Mouse (Mus musculus) T-helper 17 cell (primary cell): ENCODE results near the gene Ttn.

Experiments
- in situ Hi-C, 2 experiments: fragments of 300-600 bp; cut with MboI, MseI; formaldehyde crosslinking; loops; 1 replicate in 1 of 2; 2 replicates in 1 of 2; pipeline ENCODE4 v1.15.1; 2025; ENCODE audit warnings: high pct_unique_total_duplicates in 2 of 2

Ttn gene

DNA sequence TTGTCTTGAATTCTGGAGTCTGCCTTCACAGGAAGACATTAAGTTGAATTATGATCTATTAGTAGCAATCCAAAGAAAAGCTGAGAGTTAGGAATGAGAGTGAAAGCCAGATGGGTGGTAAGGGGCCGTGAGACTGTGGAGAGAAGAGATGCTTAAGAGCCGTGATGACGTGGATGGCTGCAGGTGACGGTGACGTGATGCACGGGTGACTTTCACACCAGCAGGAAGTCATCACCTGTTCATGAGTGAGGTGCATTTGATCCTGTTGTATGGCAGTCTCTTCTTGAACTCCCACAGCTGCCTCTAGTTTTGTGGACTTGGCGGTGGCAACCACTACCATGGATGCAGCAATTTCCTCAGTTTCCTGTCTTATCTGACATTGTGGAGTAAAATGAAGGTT lies 16.8 kb downstream of the Ttn start:
- in situ Hi-C loops: loop anchor here in 1 of 2 experiments (10.0 kb wide), 1 partner anchor 1871 kb away; no protein-coding TSS in a partner anchor

DNA sequence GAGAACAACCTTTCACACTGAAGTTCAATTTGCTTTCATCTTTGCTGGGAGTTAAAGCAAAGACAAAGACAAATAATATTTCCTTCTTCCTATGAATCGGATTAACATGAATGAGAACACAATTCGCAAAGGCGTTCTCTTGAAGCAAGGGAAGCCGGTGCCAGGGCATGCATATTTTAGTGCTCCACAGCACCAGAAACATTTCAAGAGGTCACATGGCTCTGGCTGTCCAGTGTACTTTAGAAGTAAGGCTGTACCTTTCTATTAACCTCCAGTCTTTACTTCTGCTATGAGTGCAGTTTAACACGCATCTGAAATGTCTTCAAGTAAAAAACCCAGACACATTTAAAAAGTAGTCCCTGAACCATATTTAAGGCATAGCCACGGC lies 20.3 kb downstream of the Ttn start:
- in situ Hi-C loops: loop anchor here in 1 of 2 experiments (10.0 kb wide), 1 partner anchor 1867 kb away; no protein-coding TSS in a partner anchor

GRCm38 (mm10) chr2:76961420-76962044 lies 20.8 kb downstream of the Ttn start:
- in situ Hi-C loops: loop anchor here in 1 of 2 experiments (10.0 kb wide), 1 partner anchor 1867 kb away; no protein-coding TSS in a partner anchor

DNA sequence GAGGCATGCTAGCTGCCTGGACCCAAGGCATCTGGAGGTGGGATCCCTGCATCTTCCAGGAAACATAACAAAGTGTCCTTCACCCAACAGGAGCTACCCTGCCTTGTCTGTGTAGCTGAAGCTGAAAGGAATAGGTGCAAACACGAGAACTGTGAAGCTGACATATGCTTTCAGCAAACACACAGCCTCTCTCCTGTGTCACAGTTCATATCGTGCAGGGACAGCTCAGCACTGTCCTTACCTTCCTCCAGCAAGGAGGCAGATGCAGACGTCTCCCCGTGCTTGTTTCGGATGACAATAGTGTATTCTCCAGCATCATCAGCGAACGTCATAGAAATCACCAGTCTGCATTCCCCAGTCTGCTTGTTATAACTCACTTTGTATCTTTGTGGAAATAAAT lies 32.6 kb downstream of the Ttn start:
- in situ Hi-C loops: loop anchor here in 1 of 2 experiments (25.0 kb wide), 1 partner anchor 1038 kb away; no protein-coding TSS in a partner anchor

- in situ Hi-C loops: loop anchor here in 1 of 2 experiments (25.0 kb wide), 1 partner anchor 1049 kb away; no protein-coding TSS in a partner anchor
Measured at GRCm38 (mm10) chr2:76938515-76938914, 43.8 kb downstream of the Ttn start.

- in situ Hi-C loops: loop anchor here in 1 of 2 experiments (25.0 kb wide), 1 partner anchor 1058 kb away; no protein-coding TSS in a partner anchor
Measured at GRCm38 (mm10) chr2:76929718-76930117, 52.6 kb downstream of the Ttn start.

- in situ Hi-C loops: loop anchor here in 1 of 2 experiments (25.0 kb wide), 1 partner anchor 1058 kb away; no protein-coding TSS in a partner anchor
Measured at GRCm38 (mm10) chr2:76928816-76929215, 53.5 kb downstream of the Ttn start.

DNA sequence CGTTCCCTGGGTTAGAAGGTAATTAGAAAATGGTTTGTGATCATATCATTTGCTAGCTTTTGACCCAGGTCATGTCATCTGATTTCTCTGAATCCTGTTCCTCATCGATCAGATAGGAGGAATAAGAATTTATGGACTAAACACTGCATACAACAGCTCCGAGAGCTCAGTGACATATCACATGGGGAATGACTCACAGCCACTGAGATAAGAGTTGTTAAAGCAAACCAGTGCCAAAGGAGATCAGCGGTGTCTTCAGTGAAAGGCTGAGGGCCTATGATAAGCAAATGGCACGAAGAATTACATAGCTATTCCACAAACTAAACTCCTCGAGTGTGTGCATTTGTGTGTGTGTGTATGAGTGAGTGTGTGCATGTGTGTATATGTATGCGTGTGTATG lies 54.0 kb downstream of the Ttn start:
- in situ Hi-C loops: loop anchor here in 1 of 2 experiments (25.0 kb wide), 1 partner anchor 1059 kb away; no protein-coding TSS in a partner anchor

GRCm38 (mm10) chr2:76926927-76927326 lies 55.4 kb downstream of the Ttn start:
- in situ Hi-C loops: loop anchor here in 1 of 2 experiments (25.0 kb wide), 1 partner anchor 1060 kb away; no protein-coding TSS in a partner anchor

DNA sequence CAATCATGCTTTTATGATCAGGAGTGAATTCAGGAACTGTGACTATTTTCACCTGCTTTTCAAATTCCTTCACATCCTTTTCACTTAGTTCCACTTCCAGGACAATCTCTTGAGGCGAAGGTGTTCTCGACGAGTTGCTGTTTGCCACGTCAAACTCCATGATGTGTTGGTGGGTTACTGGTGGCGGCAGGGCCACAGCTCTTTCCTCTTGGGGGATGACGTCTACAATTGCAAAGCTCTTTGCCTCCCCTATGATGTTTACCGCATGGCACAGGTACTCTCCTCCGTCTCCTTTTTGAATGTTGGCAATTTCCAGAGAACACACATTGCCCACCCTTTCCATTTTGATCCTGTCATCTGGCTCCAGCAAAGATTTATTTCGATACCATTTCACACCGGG lies 67.4 kb downstream of the Ttn start:
- in situ Hi-C loops: no loop called here

GRCm38 (mm10) chr2:76908705-76909457 lies 73.5 kb downstream of the Ttn start:
- in situ Hi-C loops: no loop called here

DNA sequence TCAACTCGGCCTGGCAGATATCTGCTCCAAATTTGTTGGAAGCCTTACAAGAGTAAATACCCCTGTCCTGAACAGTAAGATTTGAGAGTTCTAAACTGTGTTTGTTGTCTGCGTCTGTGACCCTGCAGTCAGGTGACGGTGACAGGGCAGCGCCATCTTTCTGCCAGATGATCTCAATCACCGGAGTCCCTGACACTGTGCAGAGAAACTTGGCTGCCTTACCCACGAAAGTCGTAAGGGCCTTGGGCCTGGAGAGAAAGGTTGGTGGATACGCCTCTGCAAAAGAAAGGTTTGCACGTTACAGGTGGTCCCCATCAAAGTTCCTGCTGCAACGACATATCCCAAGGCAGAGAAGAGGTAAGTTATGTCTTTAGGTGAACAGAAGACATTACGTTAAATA lies 79.0 kb downstream of the Ttn start:
- in situ Hi-C loops: no loop called here

DNA sequence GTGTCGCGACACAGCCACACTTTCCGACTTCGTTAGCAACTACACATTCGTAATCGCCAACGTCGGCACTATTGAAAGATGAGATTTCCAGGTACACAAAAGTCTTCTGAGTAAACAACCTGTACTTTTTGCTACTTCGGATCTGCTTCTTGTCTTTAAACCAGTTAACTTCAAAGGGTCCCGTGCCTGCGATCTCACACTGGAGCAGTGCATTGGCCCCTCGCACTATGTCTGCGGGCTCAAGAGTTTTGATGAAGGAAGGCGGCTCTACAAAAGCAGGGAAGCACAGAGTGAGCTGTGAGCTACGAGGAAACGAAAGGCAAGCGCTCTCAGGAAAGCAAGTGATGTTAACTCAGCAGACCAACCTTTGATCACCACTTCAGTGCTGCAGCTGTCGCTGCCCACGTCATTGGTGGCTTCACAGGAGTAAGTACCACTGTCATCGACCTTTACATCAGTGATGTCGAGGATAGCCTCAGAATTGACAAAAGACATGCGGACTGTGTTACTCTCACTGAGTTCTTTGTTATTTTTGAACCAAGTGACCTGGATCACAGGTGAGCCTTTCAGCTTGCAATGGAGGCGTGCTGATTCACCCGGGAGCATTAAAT lies 80.8 kb downstream of the Ttn start:
- in situ Hi-C loops: no loop called here

DNA sequence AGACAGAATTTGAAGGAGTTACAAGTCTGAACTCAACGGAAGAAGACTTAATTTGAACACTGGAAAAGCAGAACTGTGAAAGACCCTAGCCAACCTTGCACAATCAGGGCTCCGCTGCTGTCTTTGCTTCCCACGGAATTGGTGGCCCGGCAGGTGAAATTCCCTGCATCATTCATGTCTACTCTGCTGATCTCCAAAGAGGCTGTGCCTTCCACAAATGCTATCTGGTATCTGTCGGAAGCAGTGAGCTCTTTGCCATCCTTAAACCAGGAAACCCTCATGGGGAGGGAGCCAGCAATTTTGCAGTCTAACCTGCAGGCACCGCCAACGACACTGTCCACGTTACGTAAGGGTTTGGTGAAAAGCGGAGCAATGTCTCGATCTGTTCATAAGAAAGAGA lies 82.5 kb downstream of the Ttn start:
- in situ Hi-C loops: no loop called here

DNA sequence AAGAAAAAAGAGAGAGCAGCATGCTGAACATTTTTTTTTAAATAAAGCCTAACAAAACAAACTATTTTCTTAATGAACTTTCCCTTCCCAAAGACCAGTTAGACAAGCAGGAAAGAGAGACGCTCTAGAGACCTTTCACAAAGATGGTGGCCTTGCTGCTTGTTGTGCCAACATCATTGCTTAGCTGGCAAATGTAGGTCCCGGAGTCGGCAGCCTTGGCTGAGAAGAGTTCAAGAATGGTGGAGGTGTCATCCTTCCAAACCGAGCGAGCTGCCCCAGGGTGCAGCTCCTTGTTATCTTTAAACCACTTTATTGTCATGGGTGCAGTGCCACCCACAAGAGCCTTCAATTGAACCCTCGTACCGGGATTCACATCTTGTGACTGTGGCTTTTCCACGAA lies 85.4 kb downstream of the Ttn start:
- in situ Hi-C loops: no loop called here

DNA sequence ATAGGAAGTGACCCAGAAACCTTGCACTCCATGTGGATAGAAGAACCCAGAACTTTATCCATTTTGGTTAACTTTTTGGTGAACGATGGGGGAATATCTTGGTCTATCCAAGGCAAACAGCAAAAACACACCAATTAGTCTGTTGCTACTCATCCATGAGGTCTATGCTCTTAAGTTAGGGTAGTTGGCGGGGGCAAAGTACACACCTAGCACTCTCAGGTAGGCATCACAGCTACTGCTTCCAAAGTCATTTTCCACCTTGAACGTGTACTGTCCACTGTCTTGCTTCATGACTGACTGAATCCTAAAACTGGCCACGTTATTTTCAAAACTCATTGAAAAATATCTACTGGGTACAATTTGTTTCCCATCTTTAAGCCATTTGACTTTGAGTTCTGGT lies 87.0 kb downstream of the Ttn start:
- in situ Hi-C loops: no loop called here

DNA sequence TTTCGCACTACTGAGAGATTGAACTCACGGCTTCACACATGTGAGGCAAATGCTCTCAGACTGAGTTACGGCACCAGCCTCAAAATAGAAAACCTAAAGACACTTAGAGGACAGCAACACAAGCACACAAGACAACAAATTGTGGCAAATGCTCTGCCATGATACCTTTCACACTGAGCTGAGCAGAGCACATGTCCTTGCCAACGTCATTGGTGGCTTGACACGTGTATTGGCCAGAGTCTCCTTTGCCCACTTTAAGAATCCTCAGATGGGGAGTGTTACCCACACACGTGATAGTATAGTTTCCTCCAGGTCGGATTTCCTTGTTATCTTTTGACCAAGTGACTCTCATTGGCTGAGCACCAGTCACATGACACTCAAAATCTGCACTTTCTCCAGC lies 93.6 kb downstream of the Ttn start:
- in situ Hi-C loops: loop anchor here in 1 of 2 experiments (10.0 kb wide), 1 partner anchor 294 kb away; no protein-coding TSS in a partner anchor

GRCm38 (mm10) chr2:76885855-76886254 lies 96.5 kb downstream of the Ttn start:
- in situ Hi-C loops: loop anchor here in 1 of 2 experiments (10.0 kb wide), 1 partner anchor 291 kb away; no protein-coding TSS in a partner anchor

GRCm38 (mm10) chr2:76881406-76881805 lies 100.9 kb downstream of the Ttn start:
- in situ Hi-C loops: loop anchor here in 1 of 2 experiments (10.0 kb wide), 1 partner anchor 287 kb away; no protein-coding TSS in a partner anchor

- in situ Hi-C loops: no loop called here
Measured at GRCm38 (mm10) chr2:76875587-76875986, 106.8 kb downstream of the Ttn start.

- in situ Hi-C loops: no loop called here
Measured at GRCm38 (mm10) chr2:76866928-76867327, 115.4 kb downstream of the Ttn start.

- in situ Hi-C loops: no loop called here
Measured at GRCm38 (mm10) chr2:76865497-76865896, 116.8 kb downstream of the Ttn start.
